Mouse (Mus musculus): ENCODE results near the gene Usp8. TPM values are rescaled to one million over a fixed set of nuclear protein-coding genes. Genes with fewer than 3 reads are reported as not detected.
A peak's percentile ranks its signal among the peaks of the same experiment; 100 is the strongest.

Usp8 gene
- total and polyA plus RNA-seq, 3 experiments: 24.1 to 41.5 (median 24.2) TPM

- DNase-seq (ENCODE audit: extremely low read depth): peak; percentile 34
- peak within 1 kb of the TSS; percentile 96 for H3K4me2 ChIP-seq (ENCODE audit: insufficient read depth, low read depth, poor library complexity, severe bottlenecking)
Measured at GRCm38 (mm10) chr2:126676122-126676515, 31.0 kb upstream of the Usp8 start, which contains the start of gene Gabpb1. Gene Gabpb1 (minus strand): TSS chr2:126676337.

GRCm38 (mm10) chr2:126677366-126677765 is 29.8 kb upstream of the Usp8 start:
- Histone ChIP-seq H3K36me3 (replicated peaks in 1 of 2; ENCODE audit: control insufficient read depth in 1 of 2, insufficient read depth in 1 of 2, low read length in 1 of 2) (peaks cover 0 to 12% of the 10 kb centered on the region in 2 experiments), H3K27me3 (replicated peaks) (no peaks in the 10 kb centered on the region), H3K9ac (ENCODE audit: insufficient read depth, low read depth) (no peak overlapping the region; the same call in 1 of the 2 replicates), H3K79me2 (replicated peaks; ENCODE audit: control insufficient read depth, extremely low read depth, insufficient read depth, poor library complexity, severe bottlenecking) (peaks cover 47% of the 10 kb centered on the region), H3K4me1 (ENCODE audit: control insufficient read depth in 1 of 2, insufficient read depth in 2 of 2) (peaks cover 2 to 28% of the 10 kb centered on the region in 2 experiments; a peak in 3 of 4 replicates), H3K4me3 (replicated peaks in 1 of 3; ENCODE audit: low read depth in 2 of 3, low read length in 2 of 3, poor library complexity in 1 of 3) (no peak overlapping the region), H3K4me2 (ENCODE audit: insufficient read depth, low read depth, poor library complexity, severe bottlenecking) (peak overlapping the region; percentile 96; the same call in 1 of the 2 replicates), H3K9me3 (replicated peaks; ENCODE audit: low read length) (no peaks in the 10 kb centered on the region), H3K27ac (ENCODE audit: insufficient read depth, low read depth) (no peak overlapping the region)
- DNase-seq (ENCODE audit: extremely low read depth): no peak
- dilution Hi-C loops (cut with MboI; ENCODE audit: extremely low pct_ligation_motif_present, extremely low pct_unique_long_range_greater_than_20kb, low sequenced_read_pairs): no loop called here
- in situ Hi-C loops (cut with MboI; ENCODE audit: low pct_ligation_motif_present, low pct_unique_long_range_greater_than_20kb, low sequenced_read_pairs): no loop called here
- no peak for TF ChIP-seq JUND (conservative IDR thresholded peaks at IDR 0.05; ENCODE audit: low read depth, low read length)

More at GRCm38 (mm10) chr2:126676122-126676515, 31.0 kb upstream of the Usp8 start, which contains the start of gene Gabpb1:
- Histone ChIP-seq H3K79me2 (replicated peaks; ENCODE audit: control insufficient read depth, extremely low read depth, insufficient read depth, poor library complexity, severe bottlenecking) (peaks cover 58% of the 10 kb centered on the region), H3K9me3 (replicated peaks; ENCODE audit: low read length) (no peaks in the 10 kb centered on the region), H3K9ac (ENCODE audit: insufficient read depth, low read depth) (peak within 1 kb of the TSS; percentile 74), H3K27ac (ENCODE audit: insufficient read depth, low read depth) (peak within 1 kb of the TSS; percentile 95), H3K4me3 (replicated peaks in 1 of 3; ENCODE audit: low read depth in 2 of 3, low read length in 2 of 3, poor library complexity in 1 of 3) (peak within 1 kb of the TSS; percentile 75 to 93 (median 89)), H3K36me3 (replicated peaks in 1 of 2; ENCODE audit: control insufficient read depth in 1 of 2, insufficient read depth in 1 of 2, low read length in 1 of 2) (peaks cover 0 to 12% of the 10 kb centered on the region in 2 experiments), H3K27me3 (replicated peaks) (no peaks in the 10 kb centered on the region), H3K4me1 (ENCODE audit: control insufficient read depth in 1 of 2, insufficient read depth in 2 of 2) (peaks cover 2 to 32% of the 10 kb centered on the region in 2 experiments; a peak in 3 of 4 replicates)
- dilution Hi-C loops (cut with MboI; ENCODE audit: extremely low pct_ligation_motif_present, extremely low pct_unique_long_range_greater_than_20kb, low sequenced_read_pairs) (no loop called here), in situ Hi-C loops (cut with MboI; ENCODE audit: low pct_ligation_motif_present, low pct_unique_long_range_greater_than_20kb, low sequenced_read_pairs) (no loop called here)
- 0 out of 2 replicates have a peak, but pooled peaks have one; percentile 20 for TF ChIP-seq MXI1 (IDR thresholded peaks at IDR 0.05; ENCODE audit: low read depth, low read length)
- peak; percentile 69; the same call in 1 of the 2 replicates for TF ChIP-seq CHD1 (IDR thresholded peaks at IDR 0.05; ENCODE audit: low read depth, low read length)
- TF ChIP-seq SIN3A (IDR thresholded peaks at IDR 0.05; ENCODE audit: low read length): 0 out of 2 replicates have a peak, but pooled peaks have one; percentile 20
- TF ChIP-seq HCFC1 (IDR thresholded peaks at IDR 0.05; ENCODE audit: low read depth, low read length): no peak

GRCm38 (mm10) chr2:126682333-126682732 is 24.8 kb upstream of the Usp8 start:
- peaks cover 0 to 21% of the 10 kb centered on the region in 2 experiments for H3K36me3 ChIP-seq (replicated peaks in 1 of 2; ENCODE audit: control insufficient read depth in 1 of 2, insufficient read depth in 1 of 2, low read length in 1 of 2)
- H3K9me3 ChIP-seq (replicated peaks; ENCODE audit: low read length): peaks cover 3% of the 10 kb centered on the region
- peaks cover 1 to 19% of the 10 kb centered on the region in 2 experiments; a peak in 3 of 4 replicates for H3K4me1 ChIP-seq (ENCODE audit: control insufficient read depth in 1 of 2, insufficient read depth in 2 of 2)
- DNase-seq (ENCODE audit: extremely low read depth): no peak
- H3K4me2 ChIP-seq (ENCODE audit: insufficient read depth, low read depth, poor library complexity, severe bottlenecking): no peak overlapping the region
- no peak overlapping the region for H3K9ac ChIP-seq (ENCODE audit: insufficient read depth, low read depth)
- in situ Hi-C loops (cut with MboI; ENCODE audit: low pct_ligation_motif_present, low pct_unique_long_range_greater_than_20kb, low sequenced_read_pairs) (no loop called here), dilution Hi-C loops (cut with MboI; ENCODE audit: extremely low pct_ligation_motif_present, extremely low pct_unique_long_range_greater_than_20kb, low sequenced_read_pairs) (no loop called here)
- TF ChIP-seq BHLHE40 (IDR thresholded peaks at IDR 0.05; ENCODE audit: low read depth, low read length) (no peak), ETS1 (conservative IDR thresholded peaks at IDR 0.05; ENCODE audit: low read depth, low read length) (no peak), EP300 (IDR thresholded peaks at IDR 0.05; ENCODE audit: low read length) (no peak), RAD21 (IDR thresholded peaks at IDR 0.05; ENCODE audit: low read depth, low read length) (no peak), USF1 (IDR thresholded peaks at IDR 0.05; ENCODE audit: low read depth, low read length) (no peak), TBP (conservative IDR thresholded peaks at IDR 0.05; ENCODE audit: low read depth, low read length) (no peak), CHD1 (IDR thresholded peaks at IDR 0.05; ENCODE audit: low read depth, low read length) (no peak), MEF2A (IDR thresholded peaks at IDR 0.05; ENCODE audit: borderline replicate concordance, low read depth, low read length) (no peak), ZC3H11A (IDR thresholded peaks at IDR 0.05; ENCODE audit: low read depth, low read length) (no peak), ELF1 (IDR thresholded peaks at IDR 0.05; ENCODE audit: low read depth, low read length) (no peak)
- no peaks in the 10 kb centered on the region for H3K27me3 ChIP-seq (replicated peaks)
- no peak overlapping the region for H3K4me3 ChIP-seq (replicated peaks in 1 of 3; ENCODE audit: low read depth in 2 of 3, low read length in 2 of 3, poor library complexity in 1 of 3)
- peaks cover 7% of the 10 kb centered on the region for H3K79me2 ChIP-seq (replicated peaks; ENCODE audit: control insufficient read depth, extremely low read depth, insufficient read depth, poor library complexity, severe bottlenecking)
- H3K27ac ChIP-seq (ENCODE audit: insufficient read depth, low read depth): no peak overlapping the region

Data from CH12.LX (cell line).